Mouse (Mus musculus): ENCODE measurements around the gene Inpp4b.

GRCm38 (mm10) chr8:81780921-81781675 is 438.7 kb downstream of the Inpp4b start:
- no peak for TF ChIP-seq CTCF (IDR thresholded peaks at IDR 0.05; ENCODE audit: low read depth)
- TF ChIP-seq EP300 (IDR thresholded peaks at IDR 0.05; ENCODE audit: low read depth): no peak
